Mouse (Mus musculus) liver, postnatal 0 days (tissue): ENCODE data around the gene Abcd3.

Experiments
- CTCF ChIP-seq: sonication (generic); IDR thresholded peaks from 2 replicates; pipeline ENCODE4 v1.5.1; 2016; ENCODE audit warnings: antibody characterized with exemption, low read depth
- EP300 ChIP-seq: IDR thresholded peaks from 2 replicates; pipeline ENCODE4 v1.6.1; 2016; ENCODE audit warnings: antibody characterized with exemption, low read depth, mild to moderate bottlenecking

GRCm38 (mm10) chr3:121777943-121778342, 37.2 kb downstream of the Abcd3 start:
- TF ChIP-seq CTCF, result peak; percentile 77
- TF ChIP-seq EP300, result no peak
